Mouse (Mus musculus): Measurements from ENCODE around the gene Usp44. TPM values are rescaled to one million over a fixed set of nuclear protein-coding genes. Genes with fewer than 3 reads are reported as not detected.
A peak's percentile ranks its signal among the peaks of the same experiment; 100 is the strongest.
"Not testable (repeated sequence)": the region's sequence is repeated elsewhere in the genome, so short reads cannot be mapped to it uniquely, and the experiment has no call there.

Gene Usp44
- polyA plus RNA-seq, 1 experiment from 2014 or later = 5.5 TPM

DNA sequence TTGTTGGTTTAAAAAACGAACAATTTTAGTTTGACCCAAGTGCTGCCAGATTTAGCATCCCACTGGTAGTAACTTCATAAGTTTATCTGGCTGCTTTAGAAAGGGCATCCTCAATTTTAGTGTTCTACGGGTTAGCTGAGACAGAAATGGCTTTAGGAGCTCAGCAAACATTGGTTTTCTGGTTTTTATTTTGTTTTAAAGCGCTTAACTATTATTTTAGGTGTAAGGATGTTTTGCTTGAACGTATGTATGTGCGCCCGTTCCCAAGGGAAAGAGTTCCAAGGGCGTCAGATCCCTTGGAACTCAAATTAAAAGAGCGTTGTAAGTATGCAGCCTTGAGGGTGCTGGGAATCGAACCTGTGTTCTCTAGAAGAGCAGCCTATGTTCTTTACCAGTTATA is 1.5 kb downstream of the Usp44 start:
- Histone ChIP-seq H3K27ac (replicated peaks; ENCODE audit: low read depth, low read length) (no peak overlapping the region), H3K36me3 (replicated peaks; ENCODE audit: control insufficient read depth, insufficient read depth, low read depth, low read length) (no peaks in the 10 kb centered on the region), H3K9me3 (replicated peaks; ENCODE audit: control insufficient read depth, low read length) (no peaks in the 10 kb centered on the region), H3K4me1 (ENCODE audit: control insufficient read depth, insufficient read depth, low read length) (no peaks in the 10 kb centered on the region), H3K27me3 (ENCODE audit: control insufficient read depth, insufficient read depth, low read length) (peaks cover 11% of the 10 kb centered on the region), H3K4me3 (ENCODE audit: low read depth, low read length) (no peak overlapping the region), H3K4me2 (ENCODE audit: low read depth, low read length) (no peak overlapping the region), H3K9ac (replicated peaks; ENCODE audit: low read length) (no peak overlapping the region)
- DNase-seq (ENCODE audit: low spot score) (no peak), ATAC-seq (replicated peaks; ENCODE audit: insufficient number of reproducible peaks, low FRiP score, low TSS enrichment, low read depth) (no peak)
- WGBS = 21% methylated on average over 9 of the region's 9 CpGs

GRCm38 (mm10) chr10:93833370-93833698 is 2.0 kb downstream of the Usp44 start:
- H3K36me3 ChIP-seq (replicated peaks; ENCODE audit: control insufficient read depth, insufficient read depth, low read depth, low read length) = no peaks in the 10 kb centered on the region

DNA sequence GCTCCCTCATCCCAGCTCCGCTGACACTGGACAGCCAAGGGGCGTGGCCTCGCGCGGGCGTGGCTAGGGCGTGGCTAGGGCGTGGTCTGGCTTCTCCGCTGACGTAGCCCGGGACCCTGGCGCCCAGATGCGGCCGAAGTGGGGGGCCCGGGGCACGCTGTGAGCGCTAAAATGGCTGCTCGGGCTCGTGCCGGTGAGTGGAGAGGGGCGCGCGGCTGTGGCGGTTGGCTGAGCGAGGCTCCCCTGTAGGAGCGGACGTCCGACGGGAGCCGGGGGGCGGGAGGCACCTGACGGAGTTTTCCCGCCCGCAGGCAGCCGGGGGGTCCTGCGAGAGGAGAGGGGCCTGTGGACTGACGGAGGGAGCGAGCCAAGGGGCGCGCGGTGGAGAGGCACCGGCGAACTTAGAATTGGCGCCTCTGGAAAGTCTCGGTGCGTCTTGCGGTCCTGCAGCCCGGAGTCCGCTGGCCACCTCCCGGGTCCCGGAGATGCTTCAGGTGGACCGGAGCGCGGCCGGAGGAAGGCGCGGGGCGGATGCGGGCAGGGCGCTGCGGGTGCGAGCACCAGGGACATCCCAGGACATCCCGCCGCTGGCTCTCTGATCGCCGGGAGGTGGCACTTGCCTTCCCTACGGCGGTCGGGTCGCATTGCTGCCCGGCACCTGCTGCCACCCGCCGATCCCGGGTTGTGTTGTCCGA is 2.5 kb downstream of the Usp44 start:
- no peak overlapping the region for H3K27ac ChIP-seq (replicated peaks; ENCODE audit: low read depth, low read length)
- no peaks in the 10 kb centered on the region for H3K4me1 ChIP-seq (ENCODE audit: control insufficient read depth, insufficient read depth, low read length)
- peaks cover 11% of the 10 kb centered on the region for H3K27me3 ChIP-seq (ENCODE audit: control insufficient read depth, insufficient read depth, low read length)
- H3K9me3 ChIP-seq (replicated peaks; ENCODE audit: control insufficient read depth, low read length) = no peaks in the 10 kb centered on the region
- peak; percentile 86 for DNase-seq (ENCODE audit: low spot score)
- H3K36me3 ChIP-seq (replicated peaks; ENCODE audit: control insufficient read depth, insufficient read depth, low read depth, low read length) = no peaks in the 10 kb centered on the region
- H3K4me2 ChIP-seq (ENCODE audit: low read depth, low read length) = peak overlapping the region; percentile 85
- peak overlapping the region; percentile 40 for H3K9ac ChIP-seq (replicated peaks; ENCODE audit: low read length)
- peak overlapping the region; percentile 57 for H3K4me3 ChIP-seq (ENCODE audit: low read depth, low read length)
- WGBS = under 1% methylated on average over 69 of the region's 75 CpGs
- peak; percentile 91 for ATAC-seq (replicated peaks; ENCODE audit: insufficient number of reproducible peaks, low FRiP score, low TSS enrichment, low read depth)

More at GRCm38 (mm10) chr10:93833370-93833698, 2.0 kb downstream of the Usp44 start:
- Histone ChIP-seq H3K4me1 (ENCODE audit: control insufficient read depth, insufficient read depth, low read length) (no peaks in the 10 kb centered on the region), H3K27me3 (ENCODE audit: control insufficient read depth, insufficient read depth, low read length) (peaks cover 11% of the 10 kb centered on the region), H3K27ac (replicated peaks; ENCODE audit: low read depth, low read length) (no peak overlapping the region), H3K4me3 (ENCODE audit: low read depth, low read length) (peak overlapping the region; percentile 57), H3K9me3 (replicated peaks; ENCODE audit: control insufficient read depth, low read length) (no peaks in the 10 kb centered on the region), H3K9ac (replicated peaks; ENCODE audit: low read length) (no peak overlapping the region), H3K4me2 (ENCODE audit: low read depth, low read length) (peak overlapping the region; percentile 85)
- no peak; the same call in 1 of the 2 replicates for ATAC-seq (replicated peaks; ENCODE audit: insufficient number of reproducible peaks, low FRiP score, low TSS enrichment, low read depth)
- no peak for DNase-seq (ENCODE audit: low spot score)
- 1% methylated on average over 16 of the region's 16 CpGs for WGBS

DNA sequence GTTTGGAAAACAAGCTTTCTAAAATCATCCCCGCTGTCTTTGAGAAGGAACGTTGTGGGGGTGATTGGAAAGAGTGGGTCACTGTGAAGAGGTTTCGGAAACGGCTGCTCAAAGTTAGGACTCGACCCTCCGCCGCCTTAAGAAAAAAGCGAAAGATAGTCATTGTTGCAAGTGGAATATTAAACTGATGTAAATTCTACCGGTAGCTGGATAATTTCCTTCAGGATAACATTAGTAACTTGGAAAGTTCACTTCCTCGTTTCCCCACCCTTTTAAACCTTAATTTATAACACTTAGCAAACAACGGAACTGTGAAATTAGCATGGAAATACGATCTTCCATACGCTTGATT is 3.0 kb downstream of the Usp44 start:
- no peak for DNase-seq (ENCODE audit: low spot score)
- peak overlapping the region; percentile 85 for H3K4me2 ChIP-seq (ENCODE audit: low read depth, low read length)
- no peaks in the 10 kb centered on the region for H3K36me3 ChIP-seq (replicated peaks; ENCODE audit: control insufficient read depth, insufficient read depth, low read depth, low read length)
- H3K9ac ChIP-seq (replicated peaks; ENCODE audit: low read length) = peak overlapping the region; percentile 40
- H3K9me3 ChIP-seq (replicated peaks; ENCODE audit: control insufficient read depth, low read length) = no peaks in the 10 kb centered on the region
- no peak for ATAC-seq (replicated peaks; ENCODE audit: insufficient number of reproducible peaks, low FRiP score, low TSS enrichment, low read depth)
- peaks cover 11% of the 10 kb centered on the region for H3K27me3 ChIP-seq (ENCODE audit: control insufficient read depth, insufficient read depth, low read length)
- 4% methylated on average over 13 of the region's 13 CpGs for WGBS
- no peak overlapping the region for H3K27ac ChIP-seq (replicated peaks; ENCODE audit: low read depth, low read length)
- peak overlapping the region; percentile 57 for H3K4me3 ChIP-seq (ENCODE audit: low read depth, low read length)
- no peaks in the 10 kb centered on the region for H3K4me1 ChIP-seq (ENCODE audit: control insufficient read depth, insufficient read depth, low read length)

GRCm38 (mm10) chr10:93835115-93835514 is 3.8 kb downstream of the Usp44 start:
- H3K27me3 ChIP-seq (ENCODE audit: control insufficient read depth, insufficient read depth, low read length) = peaks cover 11% of the 10 kb centered on the region
- H3K36me3 ChIP-seq (replicated peaks; ENCODE audit: control insufficient read depth, insufficient read depth, low read depth, low read length); DNase-seq (ENCODE audit: low spot score); H3K9me3 ChIP-seq (replicated peaks; ENCODE audit: control insufficient read depth, low read length); H3K9ac ChIP-seq (replicated peaks; ENCODE audit: low read length); H3K4me2 ChIP-seq (ENCODE audit: low read depth, low read length); H3K4me3 ChIP-seq (ENCODE audit: low read depth, low read length); H3K27ac ChIP-seq (replicated peaks; ENCODE audit: low read depth, low read length); H3K4me1 ChIP-seq (ENCODE audit: control insufficient read depth, insufficient read depth, low read length); ATAC-seq (replicated peaks; ENCODE audit: insufficient number of reproducible peaks, low FRiP score, low TSS enrichment, low read depth): not testable (repeated sequence)
- WGBS = 89% methylated on average over 7 of the region's 7 CpGs

- Histone ChIP-seq H3K4me2 (ENCODE audit: low read depth, low read length) (no peak overlapping the region), H3K9me3 (replicated peaks; ENCODE audit: control insufficient read depth, low read length) (no peaks in the 10 kb centered on the region; the same call in 1 of the 2 replicates), H3K27me3 (ENCODE audit: control insufficient read depth, insufficient read depth, low read length) (no peaks in the 10 kb centered on the region), H3K9ac (replicated peaks; ENCODE audit: low read length) (no peak overlapping the region), H3K36me3 (replicated peaks; ENCODE audit: control insufficient read depth, insufficient read depth, low read depth, low read length) (no peaks in the 10 kb centered on the region), H3K4me3 (ENCODE audit: low read depth, low read length) (no peak overlapping the region), H3K27ac (replicated peaks; ENCODE audit: low read depth, low read length) (no peak overlapping the region), H3K4me1 (ENCODE audit: control insufficient read depth, insufficient read depth, low read length) (no peaks in the 10 kb centered on the region)
- DNase-seq (ENCODE audit: low spot score) (no peak), ATAC-seq (replicated peaks; ENCODE audit: insufficient number of reproducible peaks, low FRiP score, low TSS enrichment, low read depth) (no peak)
- 96% methylated on average over 13 of the region's 13 CpGs for WGBS
Observed at GRCm38 (mm10) chr10:93846706-93847105, 15.4 kb downstream of the Usp44 start.

DNA sequence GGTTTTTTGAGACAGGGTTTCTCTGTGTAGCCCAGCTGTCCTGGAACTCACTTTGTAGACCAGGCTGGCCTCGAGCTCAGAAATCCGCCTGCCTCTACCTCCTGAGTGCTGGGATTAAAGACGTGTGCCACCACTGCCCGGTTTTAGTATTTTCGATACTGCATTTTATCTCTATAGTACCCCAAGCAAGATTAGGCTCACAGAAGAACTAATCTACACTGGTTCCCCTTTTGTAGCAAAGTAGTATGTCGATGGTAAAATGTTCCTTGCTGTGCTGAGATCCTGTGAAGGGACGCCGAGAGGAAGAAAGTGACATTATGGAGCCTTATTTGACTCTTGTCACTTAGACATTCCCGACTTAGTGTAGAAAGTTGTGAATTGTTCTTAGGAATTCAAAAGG is 23.8 kb downstream of the Usp44 start:
- H3K4me2 ChIP-seq (ENCODE audit: low read depth, low read length) = no peak overlapping the region
- H3K27ac ChIP-seq (replicated peaks; ENCODE audit: low read depth, low read length) = no peak overlapping the region
- H3K36me3 ChIP-seq (replicated peaks; ENCODE audit: control insufficient read depth, insufficient read depth, low read depth, low read length) = peaks cover 4% of the 10 kb centered on the region; the same call in 1 of the 2 replicates
- WGBS = 89% methylated on average over 9 of the region's 9 CpGs
- ATAC-seq (replicated peaks; ENCODE audit: insufficient number of reproducible peaks, low FRiP score, low TSS enrichment, low read depth) (no peak), DNase-seq (ENCODE audit: low spot score) (no peak)
- no peaks in the 10 kb centered on the region for H3K4me1 ChIP-seq (ENCODE audit: control insufficient read depth, insufficient read depth, low read length)
- H3K9me3 ChIP-seq (replicated peaks; ENCODE audit: control insufficient read depth, low read length) = no peaks in the 10 kb centered on the region
- H3K4me3 ChIP-seq (ENCODE audit: low read depth, low read length) = no peak overlapping the region
- H3K9ac ChIP-seq (replicated peaks; ENCODE audit: low read length) = no peak overlapping the region
- H3K27me3 ChIP-seq (ENCODE audit: control insufficient read depth, insufficient read depth, low read length) = no peaks in the 10 kb centered on the region

GRCm38 (mm10) chr10:93856095-93856494 is 24.7 kb downstream of the Usp44 start:
- no peak overlapping the region for H3K9ac ChIP-seq (replicated peaks; ENCODE audit: low read length)
- WGBS = 93% methylated on average over 6 of the region's 6 CpGs

More at GRCm38 (mm10) chr10:93856095-93856494, 24.7 kb downstream of the Usp44 start:
- no peaks in the 10 kb centered on the region for H3K9me3 ChIP-seq (replicated peaks; ENCODE audit: control insufficient read depth, low read length)
- ATAC-seq (replicated peaks; ENCODE audit: insufficient number of reproducible peaks, low FRiP score, low TSS enrichment, low read depth) (no peak), DNase-seq (ENCODE audit: low spot score) (no peak)
- H3K36me3 ChIP-seq (replicated peaks; ENCODE audit: control insufficient read depth, insufficient read depth, low read depth, low read length) = peaks cover 4% of the 10 kb centered on the region; the same call in 1 of the 2 replicates
- no peaks in the 10 kb centered on the region for H3K27me3 ChIP-seq (ENCODE audit: control insufficient read depth, insufficient read depth, low read length)
- no peak overlapping the region for H3K27ac ChIP-seq (replicated peaks; ENCODE audit: low read depth, low read length)
- no peaks in the 10 kb centered on the region for H3K4me1 ChIP-seq (ENCODE audit: control insufficient read depth, insufficient read depth, low read length)
- H3K4me2 ChIP-seq (ENCODE audit: low read depth, low read length) = no peak overlapping the region
- no peak overlapping the region for H3K4me3 ChIP-seq (ENCODE audit: low read depth, low read length)
